Mouse (Mus musculus) adrenal gland, adult 2 months (tissue): ENCODE results near the gene Heyl. TPM values are rescaled to one million over a fixed set of nuclear protein-coding genes. Genes with fewer than 3 reads are reported as not detected.
"Not testable (repeated sequence)": the region's sequence is repeated elsewhere in the genome, so short reads cannot be mapped to it uniquely, and the experiment has no call there.

ENCODE experiments used
- DNase-seq: peaks from one replicate; pipeline ENCODE4 v3.0.0; 2021
- polyA plus RNA-seq: library from polyadenylated mRNA; depleted of rRNA; stranded (reverse); fragments of >200 nt; gene quantifications from 2 replicates; pipeline ENCODE4 v1.2.3, GENCODE M21; 2012; rRNA removed
- total RNA-seq, 2 experiments: library from RNA; stranded (reverse); gene quantifications; 2 replicates each; pipeline ENCODE4 v1.2.3; 2021

Heyl gene
- total and polyA plus RNA-seq, 3 experiments = 4.3 to 11.5 (median 4.5) TPM

- no peak for DNase-seq
Observed at GRCm38 (mm10) chr4:123284731-123285624, 51.6 kb downstream of the Heyl start.

GRCm38 (mm10) chr4:123286790-123287189 is 53.4 kb downstream of the Heyl start:
- no peak for DNase-seq

DNA sequence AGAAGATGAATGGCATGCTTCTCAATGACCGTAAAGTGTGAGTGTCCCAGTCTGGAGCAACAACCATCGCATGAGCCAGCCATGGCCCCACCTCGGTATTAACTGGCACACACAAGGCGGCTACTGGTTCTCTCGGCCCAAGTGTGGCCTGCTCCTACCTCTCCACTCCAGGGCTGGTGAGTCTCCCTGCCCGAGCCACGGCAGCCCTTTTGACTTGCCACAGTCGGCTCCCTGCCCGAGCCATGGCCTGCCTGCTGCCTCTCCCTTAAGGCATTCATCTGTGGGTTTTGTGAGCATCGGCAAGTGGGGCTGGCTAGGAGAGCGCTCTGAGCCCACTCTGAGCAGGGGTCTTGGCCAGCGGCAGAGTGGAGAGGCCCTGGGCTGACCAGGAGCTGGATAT is 55.7 kb downstream of the Heyl start:
- DNase-seq = no peak

- no peak for DNase-seq
Observed at GRCm38 (mm10) chr4:123292390-123292789, 59.0 kb downstream of the Heyl start.

DNA sequence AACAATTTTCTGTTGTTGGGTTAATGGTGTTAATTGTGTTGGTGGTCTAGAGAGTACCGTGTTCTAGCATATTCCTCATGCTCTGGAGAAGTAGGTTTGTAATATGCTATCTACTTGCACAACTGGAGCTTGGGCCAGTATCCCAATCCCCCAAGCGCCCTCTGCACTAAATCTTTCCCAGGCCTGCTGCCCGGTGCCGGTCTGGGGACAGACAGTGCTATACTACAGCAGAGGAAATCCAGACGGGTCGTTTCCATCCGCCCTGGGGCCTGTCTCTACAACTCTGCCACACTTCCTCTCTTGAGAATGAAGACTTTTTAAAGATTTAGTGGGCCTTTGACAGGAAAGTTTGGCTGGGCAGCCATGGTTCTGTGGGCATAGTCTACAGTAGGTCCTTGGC is 59.6 kb downstream of the Heyl start:
- peak; percentile 31 for DNase-seq

- no peak for DNase-seq
Observed at GRCm38 (mm10) chr4:123293661-123294443, 60.5 kb downstream of the Heyl start.

DNA sequence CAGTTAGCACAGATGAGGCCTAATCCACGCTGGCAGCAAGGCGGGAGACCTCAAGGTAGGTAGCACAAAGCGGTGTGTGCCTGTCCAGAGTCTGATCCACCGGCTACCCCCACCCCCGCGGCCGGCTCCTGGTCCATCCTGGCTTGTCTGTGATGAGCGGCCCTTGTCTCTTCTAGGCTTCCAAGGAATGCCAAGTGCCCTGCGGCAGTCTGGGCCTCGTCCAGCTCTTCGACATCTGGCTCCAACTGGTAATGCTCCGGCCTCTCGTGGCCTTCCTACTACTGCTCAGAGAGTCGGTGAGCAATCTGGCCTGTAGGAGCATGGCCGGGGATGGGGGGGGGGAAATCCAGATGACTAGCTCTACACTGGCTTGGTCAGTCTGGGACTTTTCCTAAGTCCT is 61.7 kb downstream of the Heyl start:
- not testable (repeated sequence) for DNase-seq

DNA sequence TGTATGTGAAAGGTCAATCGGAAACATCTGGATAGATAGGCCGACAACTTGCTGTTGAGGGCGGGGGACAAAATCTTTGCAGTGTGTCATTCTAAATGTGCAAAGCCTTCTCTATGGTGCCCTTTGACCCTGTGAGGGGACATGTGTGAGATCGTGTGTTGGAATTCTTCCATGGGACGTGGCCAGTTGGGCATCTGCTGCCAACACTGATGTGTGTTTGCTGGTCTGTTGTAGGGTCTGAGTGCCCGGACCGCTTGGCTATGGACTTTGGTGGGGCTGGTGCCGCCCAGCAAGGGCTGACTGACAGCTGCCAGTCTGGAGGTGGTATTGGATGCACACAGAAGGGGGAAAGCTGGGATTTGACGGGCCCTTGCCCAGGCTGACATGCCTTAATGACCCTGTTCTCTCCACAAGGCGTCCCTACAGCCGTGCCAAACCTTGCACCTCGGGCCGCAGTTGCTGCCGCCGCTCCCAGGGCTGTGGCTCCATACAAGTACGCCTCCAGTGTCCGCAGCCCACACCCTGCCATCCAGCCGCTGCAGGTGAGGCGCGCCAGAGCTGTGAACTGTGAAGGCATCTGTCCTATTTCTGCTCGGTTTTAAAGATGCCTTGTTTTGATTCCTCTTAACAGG is 62.3 kb downstream of the Heyl start:
- DNase-seq = peak; percentile 21

DNA sequence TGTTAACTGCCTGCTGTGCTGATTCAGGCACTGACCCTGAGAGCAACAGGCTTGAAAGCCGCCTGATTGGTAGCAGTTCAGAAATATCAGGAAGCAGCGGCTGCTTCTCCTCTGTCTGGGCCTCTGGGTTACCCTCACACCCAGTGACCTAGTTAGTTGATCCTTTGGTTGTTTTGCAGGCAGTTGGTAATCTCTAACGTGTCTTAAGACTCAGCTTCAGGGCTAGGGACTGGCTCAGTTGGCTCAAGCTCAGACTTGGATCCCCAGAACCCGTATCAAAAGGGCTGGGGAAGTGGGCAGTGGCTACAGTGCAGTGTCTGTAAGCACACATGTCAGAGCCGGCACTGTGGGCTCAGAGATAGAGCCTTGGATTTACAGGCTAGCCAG is 62.8 kb downstream of the Heyl start:
- peak; percentile 20 for DNase-seq

DNA sequence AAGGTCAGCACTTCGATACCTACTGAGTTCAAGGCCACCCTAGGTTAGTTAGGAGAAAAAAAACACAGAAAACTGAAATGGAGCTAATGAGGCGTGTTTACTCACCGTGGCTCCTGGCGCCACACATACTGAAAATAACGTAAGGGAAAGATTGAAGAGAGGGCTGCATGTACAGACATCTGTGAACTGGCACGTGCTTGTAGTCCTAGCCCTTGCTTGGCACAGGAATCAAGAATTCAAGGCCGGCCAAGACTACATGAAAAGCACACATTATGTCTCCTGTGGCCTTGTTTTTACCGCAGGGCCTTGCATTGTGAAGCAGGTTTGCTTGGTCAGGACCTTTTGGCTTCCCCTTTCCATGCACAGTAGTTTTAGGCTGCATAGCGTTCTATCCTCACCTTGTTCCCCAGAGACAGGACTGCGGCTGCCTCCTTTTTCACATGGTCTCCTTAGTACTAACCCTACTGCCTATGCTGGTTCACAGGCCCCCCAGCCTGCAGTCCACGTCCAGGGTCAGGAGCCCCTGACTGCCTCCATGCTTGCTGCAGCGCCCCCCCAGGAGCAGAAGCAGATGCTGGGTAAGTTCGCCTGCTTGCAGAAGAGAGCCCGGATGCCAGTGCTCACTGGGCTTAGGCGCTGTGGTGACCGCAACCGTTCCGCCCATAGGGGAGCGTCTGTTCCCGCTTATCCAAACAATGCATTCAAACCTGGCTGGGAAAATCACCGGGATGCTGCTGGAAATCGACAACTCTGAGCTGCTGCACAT is 64.0 kb downstream of the Heyl start:
- peak; percentile 68 for DNase-seq

- no peak for DNase-seq
Observed at GRCm38 (mm10) chr4:123298226-123298625, 64.9 kb downstream of the Heyl start.

DNA sequence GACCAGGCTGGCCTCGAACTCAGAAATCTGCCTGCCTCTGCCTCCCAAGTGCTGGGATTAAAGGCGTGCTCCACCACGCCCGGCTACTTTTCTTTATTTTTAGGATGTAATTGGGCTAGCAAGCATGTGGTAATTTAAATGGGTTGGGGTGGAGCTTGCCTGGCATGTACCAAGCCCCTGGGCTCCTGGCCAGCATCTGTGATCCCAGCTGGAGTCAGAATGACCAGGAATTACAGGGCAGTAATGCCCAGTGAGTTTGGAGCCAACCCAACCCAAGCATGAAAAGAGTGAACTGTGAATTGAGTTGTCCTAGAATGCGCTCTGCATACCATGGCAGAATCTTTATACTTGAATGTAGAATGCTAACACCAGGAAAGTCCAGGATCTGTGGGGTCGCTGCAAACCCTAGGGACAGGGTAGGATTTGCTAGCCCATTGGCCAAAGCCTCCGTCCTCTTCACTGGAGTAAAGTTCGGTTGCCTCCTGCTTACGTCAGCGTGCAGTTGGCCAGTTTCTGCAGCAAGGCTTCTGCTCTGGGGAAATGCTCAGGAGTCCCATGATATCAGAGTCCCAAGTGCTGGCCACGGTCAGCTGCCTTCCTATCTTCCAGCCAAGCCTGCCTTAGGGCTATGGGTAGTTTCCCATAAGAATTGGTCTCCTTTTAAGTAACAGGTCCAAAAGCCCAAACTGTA is 65.8 kb downstream of the Heyl start:
- peak; percentile 63 for DNase-seq

Other genes with a start within 250 kb of the Heyl start
- gene Mycl, start 237.9 kb upstream of the Heyl start, total RNA-seq = 1 to 10 TPM; 1.6 to 2.6 TPM
- 0.54 and 1.2 TPM in 2 replicates for gene Mycl, start 237.9 kb upstream of the Heyl start, polyA plus RNA-seq
- 10 to 100 TPM; 17.0 to 21.8 TPM for gene Trit1, start 217.0 kb upstream of the Heyl start, total RNA-seq
- 3.4 and 4.3 TPM in 2 replicates for gene Trit1, start 217.0 kb upstream of the Heyl start, polyA plus RNA-seq
- not detected for gene Bmp8b, start 128.4 kb upstream of the Heyl start, total RNA-seq
- 0.03 and 0.17 TPM in 2 replicates for gene Bmp8b, start 128.4 kb upstream of the Heyl start, polyA plus RNA-seq
- gene Oxct2b, start 117.3 kb upstream of the Heyl start, total RNA-seq = not detected
- not detected in 2 replicates for gene Oxct2b, start 117.3 kb upstream of the Heyl start, polyA plus RNA-seq
- 10 to 100 TPM; 42.4 to 59.1 TPM for gene Ppie, start 93.6 kb upstream of the Heyl start, total RNA-seq
- 9.1 and 10.5 TPM in 2 replicates for gene Ppie, start 93.6 kb upstream of the Heyl start, polyA plus RNA-seq
- 1 to 10 TPM; 3.1 to 5.4 TPM for gene Hpcal4, start 50.3 kb upstream of the Heyl start, total RNA-seq
- 3.1 and 4.9 TPM in 2 replicates for gene Hpcal4, start 50.3 kb upstream of the Heyl start, polyA plus RNA-seq
- gene Nt5c1a, start 32.1 kb upstream of the Heyl start, total RNA-seq = 10 to 100 TPM; 38.8 to 82.5 TPM
- gene Nt5c1a, start 32.1 kb upstream of the Heyl start, polyA plus RNA-seq = 21.3 and 23.3 TPM in 2 replicates
- 100 to 1,000 TPM in 1 of 2 experiments, 10 to 100 TPM in 1; 98.9 to 110 TPM for gene Pabpc4, start 28.8 kb downstream of the Heyl start, total RNA-seq
- 270 and 277 TPM in 2 replicates for gene Pabpc4, start 28.8 kb downstream of the Heyl start, polyA plus RNA-seq
- gene Oxct2a, start 90.1 kb downstream of the Heyl start, total RNA-seq = not detected
- not detected in 2 replicates for gene Oxct2a, start 90.1 kb downstream of the Heyl start, polyA plus RNA-seq
- gene Bmp8a, start 109.7 kb downstream of the Heyl start, total RNA-seq = under 1 TPM in 1 of 2 experiments, not detected in 1; 0.21 TPM
- gene Bmp8a, start 109.7 kb downstream of the Heyl start, polyA plus RNA-seq = 0.17 and 0.18 TPM in 2 replicates